Mouse (Mus musculus) urinary bladder, adult 18-20 months (tissue): ENCODE data around the gene Gm28043.

Experiments used
- DNase-seq, 2 experiments: peaks; one replicate each; pipeline ENCODE4 v3.0.0; 2022; ENCODE audit warnings: low spot score in 2 of 2, mixed read lengths in 2 of 2

The Gm28043 gene

GRCm38 (mm10) chr17:29623488-29623887, 8.8 kb downstream of the Gm28043 start:
- DNase-seq, result no peak

GRCm38 (mm10) chr17:29627285-29627684, 12.6 kb downstream of the Gm28043 start:
- no peak for DNase-seq

DNA sequence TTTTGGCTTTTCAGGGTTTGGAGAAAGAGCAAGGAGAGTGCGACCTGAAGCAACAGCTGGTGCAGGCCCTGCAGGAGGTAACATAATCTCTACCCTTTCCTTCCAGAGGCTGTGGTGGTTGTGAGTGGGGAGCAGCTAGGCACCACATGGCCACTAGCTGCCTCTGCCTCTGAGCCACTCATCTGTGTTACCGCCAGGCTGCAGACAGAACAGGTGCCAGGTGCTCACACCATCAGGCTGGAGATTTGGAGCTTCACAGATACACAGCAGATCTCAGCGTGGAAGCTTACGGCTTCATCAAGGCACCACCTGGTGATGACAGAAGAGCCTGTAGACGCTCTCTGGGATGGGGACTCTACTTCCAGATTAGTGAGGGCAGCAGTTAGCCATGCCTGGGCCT, 14.3 kb downstream of the Gm28043 start:
- DNase-seq, result no peak

DNA sequence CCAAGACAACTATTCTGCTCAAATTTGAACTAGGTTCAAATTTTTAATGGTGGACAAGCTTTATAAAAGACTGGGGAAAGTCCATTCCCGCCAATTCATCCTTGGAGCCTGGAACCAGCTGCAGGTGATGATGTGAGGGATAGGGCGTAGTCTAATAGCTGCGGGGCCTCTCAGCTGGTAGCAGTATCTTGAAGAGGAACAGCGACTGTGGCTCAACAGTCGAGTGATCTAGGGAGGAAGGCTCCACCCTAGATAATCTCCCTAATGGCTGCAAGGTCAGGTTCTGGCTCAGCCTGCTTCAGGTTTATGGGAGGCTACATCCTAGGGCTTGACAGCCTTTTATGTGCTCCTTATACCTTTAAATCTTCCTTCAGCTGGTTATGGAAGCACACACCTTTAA, 14.9 kb downstream of the Gm28043 start:
- no peak for DNase-seq

GRCm38 (mm10) chr17:29632312-29632711, 17.6 kb downstream of the Gm28043 start:
- no peak for DNase-seq

DNA sequence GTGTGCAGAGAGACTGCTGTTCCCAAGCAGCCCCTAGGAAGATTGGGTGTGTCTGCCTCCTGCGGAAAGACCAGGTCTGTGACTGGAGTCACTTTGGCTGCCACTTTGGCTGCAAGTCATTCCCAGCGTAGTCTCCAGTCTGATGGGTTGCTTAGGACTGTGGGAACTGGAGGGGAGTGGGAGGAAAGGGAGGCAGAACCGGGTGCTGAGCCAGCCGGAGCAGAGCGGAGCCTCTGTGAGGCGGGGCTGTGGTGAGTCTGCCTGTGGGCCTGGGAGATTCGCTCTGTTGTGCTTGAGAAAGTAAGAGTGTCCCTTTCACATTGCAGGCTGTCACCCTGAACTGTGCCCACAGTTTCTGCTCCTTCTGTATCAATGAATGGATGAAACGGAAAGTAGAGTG, 20.8 kb downstream of the Gm28043 start:
- no peak for DNase-seq

GRCm38 (mm10) chr17:29636118-29636517, 21.4 kb downstream of the Gm28043 start:
- DNase-seq, result no peak

GRCm38 (mm10) chr17:29637377-29637776, 22.7 kb downstream of the Gm28043 start:
- DNase-seq, result no peak

DNA sequence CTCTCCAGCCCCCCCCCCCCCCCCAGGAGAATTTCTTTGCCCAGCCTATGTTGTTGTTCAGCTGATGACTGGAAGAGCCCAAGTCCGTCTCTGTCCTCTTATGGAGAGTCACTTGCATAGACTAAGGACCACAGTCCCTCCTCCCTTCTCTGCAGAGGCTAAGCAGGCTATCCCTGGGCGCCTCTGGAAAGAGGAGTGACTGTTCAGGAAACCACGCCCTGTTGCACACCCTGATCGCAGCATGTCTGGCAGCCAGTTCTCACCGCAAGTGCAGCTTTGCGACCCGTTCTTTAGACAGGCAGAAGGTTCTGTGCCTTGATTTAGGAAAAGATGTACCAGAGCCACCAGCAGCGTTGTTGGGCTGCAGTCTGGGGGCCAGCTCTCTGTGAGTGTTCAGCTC, 23.2 kb downstream of the Gm28043 start:
- DNase-seq, result no peak

GRCm38 (mm10) chr17:29640971-29641370, 26.3 kb downstream of the Gm28043 start:
- no peak for DNase-seq

- DNase-seq, result no peak
These were observed 27.5 kb downstream of the Gm28043 start for GRCm38 (mm10) chr17:29642219-29642618.

GRCm38 (mm10) chr17:29658249-29658648, 43.6 kb downstream of the Gm28043 start:
- DNase-seq, result no peak

DNA sequence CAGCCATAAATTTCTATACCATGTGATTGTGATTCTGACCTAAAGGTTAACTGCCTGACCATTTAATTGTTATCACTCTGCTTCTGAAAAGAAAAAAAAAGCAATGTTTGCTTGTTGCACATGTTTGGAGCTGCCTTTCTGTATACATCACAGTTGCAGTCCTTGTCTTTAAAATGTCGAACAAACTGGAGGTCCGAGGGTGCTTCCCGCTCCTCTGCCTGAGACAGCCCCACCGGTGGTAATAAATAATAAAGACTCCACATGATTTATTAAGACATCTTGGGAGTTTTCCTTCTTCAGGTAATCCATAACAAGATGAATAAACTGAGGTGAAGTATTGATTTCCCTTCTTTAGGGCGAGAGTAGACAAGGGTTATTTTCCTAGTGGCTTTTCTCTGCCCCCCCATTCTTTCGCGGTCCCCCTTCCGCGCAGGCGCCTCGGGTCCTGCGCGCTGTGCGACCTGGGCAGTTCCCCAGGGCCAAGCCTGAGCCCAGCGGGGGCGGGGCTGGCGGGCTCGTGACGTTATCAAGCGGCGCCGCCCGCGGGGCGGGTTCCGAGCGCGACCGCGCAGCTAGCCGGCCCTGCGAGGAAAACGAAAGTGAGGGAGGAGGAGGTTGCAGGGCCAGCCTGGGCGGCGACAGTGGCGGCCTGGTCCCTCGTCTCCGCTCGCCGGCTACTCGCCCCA, 45.5 kb downstream of the Gm28043 start, which contains the start of gene Cmtr1:
TSS of gene Cmtr1 (plus strand) at position 520 of the 686 bp plus-strand sequence.
- DNase-seq, result peak; percentile 96 to 98

DNA sequence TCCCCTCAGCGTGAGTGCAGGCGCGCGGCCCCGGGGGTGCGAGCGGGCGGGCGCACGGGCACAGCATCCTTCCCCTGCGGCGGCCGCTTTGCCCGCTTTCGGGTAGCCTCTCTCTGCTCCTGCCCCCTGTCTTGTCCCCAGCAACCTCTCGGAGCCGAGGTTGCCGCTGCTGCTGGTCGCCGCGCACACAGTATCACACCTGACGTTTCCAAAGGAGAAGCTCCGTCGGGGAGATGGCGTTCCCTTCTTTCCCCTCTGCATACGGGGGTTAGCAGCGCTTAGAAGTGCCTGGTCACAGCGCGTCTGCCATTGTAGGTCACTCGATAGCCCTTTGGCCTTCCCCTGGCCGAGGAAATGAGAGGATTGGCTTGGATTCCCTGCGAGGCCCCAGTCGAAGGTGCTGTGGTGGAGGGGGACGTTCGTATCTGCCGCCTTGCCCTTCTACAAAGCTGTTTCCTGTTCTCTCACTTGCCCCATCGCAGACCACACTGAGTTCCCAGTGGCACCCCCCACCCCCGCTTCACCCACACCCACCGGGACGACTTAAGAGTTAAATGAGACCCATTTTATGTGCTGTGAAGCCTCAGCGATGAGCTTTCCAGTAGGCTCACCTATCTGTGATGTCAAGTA, 46.2 kb downstream of the Gm28043 start:
- no peak for DNase-seq

DNA sequence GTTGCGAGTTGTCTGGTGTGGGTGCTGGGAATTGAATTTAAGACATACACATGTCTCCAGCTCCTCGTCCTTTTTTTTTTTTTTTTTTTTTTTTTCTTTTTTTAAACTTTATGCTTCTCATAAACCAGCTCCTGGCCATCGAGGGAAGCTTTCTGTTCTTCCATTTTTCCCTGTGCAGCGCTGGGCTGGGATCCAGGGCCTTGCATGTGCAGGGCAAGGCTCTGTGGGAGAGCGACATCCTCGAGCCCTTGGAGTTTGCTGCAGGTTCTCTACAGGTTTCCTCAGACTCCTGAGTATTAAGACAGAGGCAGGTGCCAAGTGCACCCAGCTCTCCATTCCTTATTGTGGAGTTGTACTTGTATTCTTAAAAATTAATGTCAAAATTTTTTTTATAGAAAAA, 47.5 kb downstream of the Gm28043 start:
- DNase-seq, result no peak

DNA sequence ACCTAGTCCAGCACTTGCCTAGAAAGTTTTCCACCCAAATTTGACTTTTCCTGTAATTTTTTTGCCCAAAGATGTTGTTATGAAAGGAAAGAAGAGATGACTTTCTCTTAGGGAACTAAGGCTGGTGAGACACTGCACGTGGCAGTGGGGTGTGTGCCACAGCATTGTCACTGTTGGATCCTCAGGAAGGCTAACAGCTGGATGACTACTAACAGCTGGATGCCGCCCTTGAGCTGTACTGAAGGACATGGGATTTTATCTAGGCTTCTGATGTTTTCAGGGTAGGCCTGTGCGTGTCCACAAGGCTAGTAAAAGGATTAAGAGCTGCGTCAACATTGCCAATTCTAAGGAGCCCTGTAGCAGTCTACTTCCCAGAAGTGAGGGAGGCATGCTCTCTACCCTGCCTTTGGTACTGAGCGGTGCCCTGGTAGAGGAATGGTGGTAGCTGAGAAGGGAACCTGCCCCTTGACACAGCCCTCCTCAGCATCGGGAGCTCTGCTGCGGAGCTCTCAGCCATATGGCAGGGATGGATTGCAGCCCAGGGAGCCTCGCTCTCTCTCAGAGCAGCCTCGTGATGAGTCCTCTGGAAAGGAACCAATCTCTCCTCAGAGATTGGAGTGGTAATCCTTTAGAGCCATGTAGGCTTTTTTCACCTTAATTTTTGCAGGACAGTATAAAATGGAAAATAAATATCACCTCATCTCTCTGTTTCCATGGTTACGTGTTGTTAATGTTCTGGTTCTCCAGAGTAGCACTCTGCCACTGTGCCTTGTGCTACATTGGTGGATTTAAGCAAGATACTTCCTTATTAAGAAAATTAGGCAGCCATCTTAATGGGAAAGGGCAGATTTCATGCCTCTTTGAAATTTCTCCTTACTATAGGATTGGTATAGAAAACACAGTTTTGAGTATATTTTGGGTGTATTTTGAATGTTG, 53.6 kb downstream of the Gm28043 start:
- DNase-seq, result no peak

DNA sequence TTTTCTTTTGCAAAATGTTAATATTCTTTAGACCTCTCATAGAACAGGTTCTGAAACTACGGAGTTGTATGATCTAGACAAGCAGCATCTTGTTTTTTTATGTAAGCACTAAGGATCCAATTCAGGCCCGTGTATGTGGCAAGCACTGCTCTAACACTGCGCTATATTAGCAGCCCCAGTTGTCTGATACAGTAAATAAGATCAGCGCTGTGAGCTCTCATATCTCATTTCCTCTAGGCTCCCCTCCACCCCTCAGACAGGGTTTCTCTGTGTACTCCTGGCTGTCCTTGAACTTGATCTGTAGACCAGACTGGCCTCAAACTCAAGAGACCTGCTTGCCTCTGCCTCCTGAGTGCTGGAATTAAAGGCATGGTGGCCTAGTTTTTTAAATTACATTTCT, 54.4 kb downstream of the Gm28043 start:
- DNase-seq, result no peak

DNA sequence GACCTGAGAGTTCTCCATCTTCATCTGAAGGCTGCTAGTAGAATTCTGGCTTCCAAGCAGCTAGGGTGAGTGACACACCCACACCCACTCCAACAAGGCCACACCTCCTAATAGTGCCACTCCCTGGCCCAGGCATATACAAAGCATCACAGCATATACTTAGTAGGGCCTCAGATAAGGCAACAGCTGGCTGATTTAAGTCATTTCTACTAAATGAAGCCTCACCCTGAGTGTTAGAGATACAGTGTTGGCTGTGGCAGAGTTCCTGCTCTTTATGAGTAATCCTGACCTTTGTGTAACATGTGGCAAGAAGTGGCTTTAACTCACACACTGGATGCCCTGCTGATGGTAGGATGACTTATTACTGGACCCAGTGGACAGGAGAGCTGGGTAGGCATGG, 55.3 kb downstream of the Gm28043 start:
- DNase-seq, result no peak

- no peak for DNase-seq
These were observed 56.3 kb downstream of the Gm28043 start for GRCm38 (mm10) chr17:29671021-29671420.

GRCm38 (mm10) chr17:29673325-29673724, 58.6 kb downstream of the Gm28043 start:
- no peak for DNase-seq

GRCm38 (mm10) chr17:29678526-29678925, 63.9 kb downstream of the Gm28043 start:
- DNase-seq, result no peak

GRCm38 (mm10) chr17:29679038-29679767, 64.5 kb downstream of the Gm28043 start:
- DNase-seq, result no peak
